Mouse (Mus musculus) CH12.LX (cell line): ENCODE measurements around the gene Usp39. TPM values are rescaled to one million over a fixed set of nuclear protein-coding genes. Genes with fewer than 3 reads are reported as not detected.

ENCODE experiments used
- DNase-seq: peaks from one replicate; pipeline ENCODE4 v3.0.0-alpha.2; 2013; ENCODE audit errors: extremely low read depth
- H3K27ac ChIP-seq: 2 replicates; pipeline ENCODE4 v1.5.1; 2012; ENCODE audit warnings: low read depth, mild to moderate bottlenecking, control low read depth, moderate library complexity; ENCODE audit not compliant: insufficient read depth
- H3K27me3 ChIP-seq: replicated peaks from 2 replicates; pipeline ENCODE3; 2012; ENCODE audit warnings: inconsistent platforms
- H3K36me3 ChIP-seq, 2 experiments: replicated peaks in 1 of 2; 2 replicates each; pipeline versions ENCODE3 to v1.6.1; 2012; ENCODE audit warnings: inconsistent platforms in 1 of 2, low read length in 1 of 2, mild to moderate bottlenecking in 1 of 2, mixed read lengths in 1 of 2, moderate library complexity in 1 of 2; ENCODE audit not compliant: control insufficient read depth in 1 of 2, insufficient read depth in 1 of 2
- H3K4me1 ChIP-seq, 2 experiments: 2 replicates each; pipeline ENCODE4 v1.6.1; 2012; ENCODE audit warnings: inconsistent platforms in 1 of 2, moderate library complexity in 1 of 2; ENCODE audit not compliant: insufficient read depth in 2 of 2, control insufficient read depth in 1 of 2
- H3K4me2 ChIP-seq: 2 replicates; pipeline ENCODE4 v1.6.1; 2012; ENCODE audit warnings: low read depth, mild to moderate bottlenecking, control low read depth; ENCODE audit not compliant: poor library complexity, insufficient read depth, severe bottlenecking
- H3K4me3 ChIP-seq, 3 experiments: fragments of 150-350 bp in 1 of 3; sonication (generic) in 1 of 3; replicated peaks in 1 of 3; 2 replicates each; pipeline versions ENCODE3 to v1.5.1; 2011 to 2012; ENCODE audit warnings: low read depth in 2 of 3, low read length in 2 of 3, mild to moderate bottlenecking in 2 of 3, moderate library complexity in 2 of 3, control low read depth in 1 of 3, improper control_type of control experiment in 1 of 3, inconsistent platforms in 1 of 3, mixed read lengths in 1 of 3; ENCODE audit not compliant: poor library complexity in 1 of 3
- H3K79me2 ChIP-seq: replicated peaks from 2 replicates; pipeline ENCODE4 v1.6.1; 2012; ENCODE audit warnings: mild to moderate bottlenecking, moderate library complexity; ENCODE audit not compliant: control insufficient read depth, poor library complexity, insufficient read depth, severe bottlenecking; ENCODE audit errors: extremely low read depth
- H3K9ac ChIP-seq: 2 replicates; pipeline ENCODE4 v1.6.1; 2012; ENCODE audit warnings: low read depth, mild to moderate bottlenecking, control low read depth, moderate library complexity; ENCODE audit not compliant: insufficient read depth
- H3K9me3 ChIP-seq: replicated peaks from 2 replicates; pipeline ENCODE3; 2012; ENCODE audit warnings: low read length, inconsistent platforms, mixed read lengths
- BHLHE40 ChIP-seq: IDR thresholded peaks from 2 replicates; pipeline ENCODE4 v1.6.1; 2011; ENCODE audit warnings: mild to moderate bottlenecking, low read depth, low read length, improper control_type of control experiment
- CHD1 ChIP-seq: IDR thresholded peaks from 2 replicates; pipeline ENCODE4 v1.6.1; 2012; ENCODE audit warnings: low read depth, low read length, improper control_type of control experiment, inconsistent platforms
- ELF1 ChIP-seq: IDR thresholded peaks from 2 replicates; pipeline ENCODE4 v1.6.1; 2014; ENCODE audit warnings: low read depth, mild to moderate bottlenecking, inconsistent platforms, low read length, improper control_type of control experiment
- EP300 ChIP-seq: IDR thresholded peaks from 2 replicates; pipeline ENCODE4 v1.6.1; 2011; ENCODE audit warnings: low read length, improper control_type of control experiment
- ETS1 ChIP-seq: conservative IDR thresholded peaks from 2 replicates; pipeline ENCODE4 v1.6.1; 2012; ENCODE audit warnings: low read depth, mild to moderate bottlenecking, inconsistent platforms, low read length, improper control_type of control experiment, moderate library complexity
- GABPA ChIP-seq: IDR thresholded peaks from 2 replicates; pipeline ENCODE4 v1.6.1; 2012; ENCODE audit warnings: low read depth, low read length, improper control_type of control experiment, inconsistent platforms; ENCODE audit not compliant: insufficient replicate concordance
- HCFC1 ChIP-seq: IDR thresholded peaks from 2 replicates; pipeline ENCODE4 v1.6.1; 2012; ENCODE audit warnings: low read depth, mild to moderate bottlenecking, inconsistent platforms, low read length, improper control_type of control experiment
- IRF4 ChIP-seq: IDR thresholded peaks from 2 replicates; pipeline ENCODE4 v1.6.1; 2014; ENCODE audit warnings: low read depth, mild to moderate bottlenecking, inconsistent platforms, low read length, improper control_type of control experiment
- JUND ChIP-seq: conservative IDR thresholded peaks from 2 replicates; pipeline ENCODE4 v1.6.1; 2011; ENCODE audit warnings: low read depth, low read length, improper control_type of control experiment
- KAT2A ChIP-seq: IDR thresholded peaks from 2 replicates; pipeline ENCODE4 v1.6.1; 2012; ENCODE audit warnings: low read length, improper control_type of control experiment, inconsistent platforms; ENCODE audit not compliant: insufficient replicate concordance
- MAFK ChIP-seq: IDR thresholded peaks from 2 replicates; pipeline ENCODE4 v1.6.1; 2011; ENCODE audit warnings: low read length, improper control_type of control experiment; ENCODE audit not compliant: insufficient replicate concordance
- MAX ChIP-seq: IDR thresholded peaks from 2 replicates; pipeline ENCODE4 v1.6.1; 2011; ENCODE audit warnings: low read length, improper control_type of control experiment
- MAZ ChIP-seq: IDR thresholded peaks from 2 replicates; pipeline ENCODE4 v1.6.1; 2012; ENCODE audit warnings: low read depth, mild to moderate bottlenecking, inconsistent platforms, low read length, improper control_type of control experiment, moderate library complexity
- MYC ChIP-seq: IDR thresholded peaks from 2 replicates; pipeline ENCODE4 v1.6.1; 2011; ENCODE audit warnings: low read depth, mild to moderate bottlenecking, improper control_type of control experiment, low read length
- NELFE ChIP-seq: IDR thresholded peaks from 2 replicates; pipeline ENCODE4 v1.6.1; 2011; ENCODE audit warnings: low read depth, low read length, improper control_type of control experiment
- PAX5 ChIP-seq: IDR thresholded peaks from 2 replicates; pipeline ENCODE4 v1.6.1; 2012; ENCODE audit warnings: low read length, inconsistent platforms, mixed read lengths
- POLR2A ChIP-seq: IDR thresholded peaks from 2 replicates; pipeline ENCODE4 v1.6.1; 2011; ENCODE audit warnings: low read depth, mild to moderate bottlenecking, improper control_type of control experiment, low read length
- POLR2AphosphoS2 ChIP-seq: IDR thresholded peaks from 2 replicates; pipeline ENCODE4 v1.6.1; 2011; ENCODE audit warnings: low read depth, low read length, improper control_type of control experiment
- RCOR1 ChIP-seq: conservative IDR thresholded peaks from 2 replicates; pipeline ENCODE4 v1.6.1; 2012; ENCODE audit warnings: low read depth, mild to moderate bottlenecking, inconsistent platforms, low read length, improper control_type of control experiment
- SIN3A ChIP-seq: IDR thresholded peaks from 2 replicates; pipeline ENCODE4 v1.6.1; 2012; ENCODE audit warnings: low read length, improper control_type of control experiment, inconsistent platforms
- SMC3 ChIP-seq: IDR thresholded peaks from 2 replicates; pipeline ENCODE4 v1.6.1; 2011; ENCODE audit warnings: low read depth, low read length, improper control_type of control experiment
- TBP ChIP-seq: conservative IDR thresholded peaks from 2 replicates; pipeline ENCODE4 v1.6.1; 2011; ENCODE audit warnings: low read depth, low read length, improper control_type of control experiment
- TCF12 ChIP-seq: IDR thresholded peaks from 2 replicates; pipeline ENCODE4 v1.6.1; 2014; ENCODE audit warnings: low read depth, mild to moderate bottlenecking, inconsistent platforms, low read length, improper control_type of control experiment
- UBTF ChIP-seq: IDR thresholded peaks from 2 replicates; pipeline ENCODE4 v1.6.1; 2012; ENCODE audit warnings: low read depth, mild to moderate bottlenecking, inconsistent platforms, low read length, improper control_type of control experiment, moderate library complexity
- USF1 ChIP-seq: IDR thresholded peaks from 2 replicates; pipeline ENCODE4 v1.6.1; 2014; ENCODE audit warnings: low read depth, mild to moderate bottlenecking, inconsistent platforms, low read length, improper control_type of control experiment
- ZKSCAN1 ChIP-seq: IDR thresholded peaks from 2 replicates; pipeline ENCODE4 v1.6.1; 2012; ENCODE audit warnings: low read depth, inconsistent platforms, low read length, improper control_type of control experiment, borderline replicate concordance
- ZMIZ1 ChIP-seq: IDR thresholded peaks from 2 replicates; pipeline ENCODE4 v1.6.1; 2012; ENCODE audit warnings: low read depth, mild to moderate bottlenecking, inconsistent platforms, low read length, improper control_type of control experiment
- ZNF384 ChIP-seq: IDR thresholded peaks from 2 replicates; pipeline ENCODE4 v1.6.1; 2012; ENCODE audit warnings: low read depth, low read length, improper control_type of control experiment, inconsistent platforms
- dilution Hi-C: fragments of 300-500 bp; cut with MboI; formaldehyde crosslinking; loops from 2 replicates; pipeline ENCODE4 v1.14.3; 2020; ENCODE audit warnings: low sequenced_read_pairs; ENCODE audit not compliant: extremely low pct_unique_long_range_greater_than_20kb, extremely low pct_ligation_motif_present
- in situ Hi-C: fragments of 300-500 bp; cut with MboI; formaldehyde crosslinking; loops from 3 replicates; pipeline ENCODE4 v1.14.3; 2019; ENCODE audit warnings: low sequenced_read_pairs, low pct_ligation_motif_present, low pct_unique_long_range_greater_than_20kb, mixed read lengths
- polyA plus RNA-seq: library from polyadenylated mRNA; unstranded; fragments of >175 nt; gene quantifications from 2 replicates; pipeline ENCODE4 v1.2.1, GENCODE M21; 2012; ENCODE audit warnings: low read depth; ENCODE audit not compliant: insufficient read length
- total RNA-seq, 2 experiments: library from RNA; depleted of rRNA; stranded (reverse); fragments of 300-350 nt in 1 of 2; fragments of >200 nt in 1 of 2; gene quantifications; 2 replicates each; pipeline ENCODE4 v1.2.3; 2012 to 2014

Usp39 gene
- total and polyA plus RNA-seq, 3 experiments: 74.5 to 138 (median 88.2) TPM

- TF ChIP-seq EP300 (no peak), MYC (no peak), SIN3A (peak; percentile 79)
These were observed 45.2 kb upstream of the Usp39 start, which contains the start of gene Vamp8 (continued) for GRCm38 (mm10) chr6:72389941-72390771.

- peak overlapping the region; percentile 37; the same call in 1 of the 2 replicates for H3K27ac ChIP-seq
- TF ChIP-seq MAX: no peak
- TF ChIP-seq HCFC1: peak; percentile 27
- no peak for TF ChIP-seq POLR2AphosphoS2
- 0 out of 2 replicates have a peak, but pooled peaks have one; percentile 45 for TF ChIP-seq KAT2A
- TF ChIP-seq MYC: no peak
- TF ChIP-seq ZKSCAN1: no peak
- TF ChIP-seq POLR2A: no peak
- no peak for TF ChIP-seq GABPA
- TF ChIP-seq ELF1: no peak
- no peak for TF ChIP-seq ZMIZ1
- TF ChIP-seq TCF12: 0 out of 2 replicates have a peak, but pooled peaks have one; percentile 22
- TF ChIP-seq SMC3: no peak
- TF ChIP-seq IRF4: 0 out of 2 replicates have a peak, but pooled peaks have one; percentile 19
- no peak for TF ChIP-seq SIN3A
- no peak for TF ChIP-seq ETS1
- TF ChIP-seq MAFK: no peak
- TF ChIP-seq NELFE: no peak
- 0 out of 2 replicates have a peak, but pooled peaks have one; percentile 62 for TF ChIP-seq RCOR1
- peak; percentile 58; the same call in 1 of the 2 replicates for TF ChIP-seq CHD1
- 0 out of 2 replicates have a peak, but pooled peaks have one; percentile 15 for TF ChIP-seq UBTF
- TF ChIP-seq USF1: no peak
- 0 out of 2 replicates have a peak, but pooled peaks have one; percentile 55 for TF ChIP-seq MAZ
- no peak for TF ChIP-seq JUND
- no peak for TF ChIP-seq TBP
- no peak for TF ChIP-seq PAX5
- TF ChIP-seq BHLHE40: peak; percentile 71
- no peak for TF ChIP-seq ZNF384
- in situ Hi-C loops (no loop called here), dilution Hi-C loops (no loop called here)
- H3K36me3 ChIP-seq: peaks cover 7 to 38% of the 10 kb centered on the region in 2 experiments
- H3K9ac ChIP-seq: peak overlapping the region; percentile 89
- no peaks in the 10 kb centered on the region for H3K79me2 ChIP-seq
- H3K4me1 ChIP-seq: peaks cover 7 to 19% of the 10 kb centered on the region in 2 experiments
- peak; percentile 41 for DNase-seq
- peaks cover 2% of the 10 kb centered on the region for H3K9me3 ChIP-seq
- peak overlapping the region; percentile 71 to 75 (median 74) for H3K4me3 ChIP-seq
- no peaks in the 10 kb centered on the region for H3K27me3 ChIP-seq
- H3K4me2 ChIP-seq: peak overlapping the region; percentile 69
These were observed 44.5 kb upstream of the Usp39 start for GRCm38 (mm10) chr6:72389471-72389940.
